Mouse (Mus musculus): ENCODE measurements around the gene Grsf1.

DNA sequence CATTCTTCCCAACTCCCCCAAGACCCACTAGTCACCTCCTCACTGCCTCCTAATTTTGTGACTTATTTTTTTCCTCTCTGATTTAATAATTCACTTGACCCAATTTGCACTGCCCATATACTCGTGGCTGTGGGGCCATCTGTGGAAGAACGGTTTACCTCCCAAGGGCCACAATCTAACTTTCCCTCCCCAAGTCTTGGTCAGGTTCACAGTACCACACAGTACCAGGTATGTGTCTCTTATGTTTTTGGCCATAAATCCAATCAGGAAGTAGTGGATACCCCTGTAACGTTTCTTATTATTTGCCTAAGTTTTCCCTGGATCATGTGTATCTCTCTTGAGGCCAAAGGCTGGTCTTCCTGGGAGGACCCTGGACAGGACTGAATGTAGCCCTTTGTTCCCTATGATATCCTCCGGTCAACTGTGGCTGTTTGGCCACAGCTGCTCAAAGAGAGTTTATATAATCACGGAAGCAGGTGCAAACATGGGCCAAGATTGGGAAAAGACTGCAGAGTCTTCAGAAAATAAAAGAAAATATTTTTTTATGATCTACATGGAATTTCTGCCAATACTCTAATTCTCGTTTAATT, 15.6 kb upstream of the Grsf1 start:
- TF ChIP-seq GATA1 (IDR thresholded peaks at IDR 0.05; ENCODE audit: low read length) (no peak), TAL1 (IDR thresholded peaks at IDR 0.05; ENCODE audit: low read length) (no peak)

Measured in erythroblast, embryonic 14.5 days (primary cell).